7 mouse cellular contexts compared by ENCODE assay signal in the genomic region with DNA sequence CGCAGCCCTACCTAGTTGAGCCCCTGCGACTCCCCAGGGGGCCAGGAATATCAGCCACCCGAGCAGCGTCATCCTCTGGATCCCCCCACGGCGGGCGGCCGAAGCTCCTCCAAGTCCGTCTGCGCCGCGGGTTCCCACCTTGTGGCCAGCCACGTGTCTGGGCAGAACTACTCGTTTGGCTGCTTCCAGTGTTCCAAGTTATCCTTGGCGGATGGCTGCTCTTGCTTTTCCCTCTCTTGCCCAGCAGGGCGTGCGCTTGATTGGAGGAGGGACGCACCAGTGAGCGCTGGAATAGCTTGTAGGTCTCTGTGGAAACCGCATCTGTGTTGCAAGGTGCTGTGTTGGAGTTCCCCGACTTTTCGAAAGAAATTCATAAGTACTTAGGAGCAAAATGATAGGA. TPM values are rescaled to one million over a fixed set of nuclear protein-coding genes. Genes with fewer than 3 reads are reported as not detected.
DNase-seq lines count a peak whose midpoint lies in the region.

A gene (minus strand): TSS at position 279 of the 400 bp plus-strand sequence.

- H3K9me3 ChIP-seq in megakaryocyte, embryonic 14.5 days: no peaks in the 10 kb centered on the region

- intact Hi-C loops in left cerebral cortex, postnatal 10 days (cut with DNase I): no loop called here

- peak; percentile 75 to 91 for DNase-seq in adrenal gland, adult (ENCODE audit: inconsistent age in 2 of 2, low spot score in 1 of 2)
- peak; percentile 89 for DNase-seq in embryo, embryonic 10.5 days (ENCODE audit: low spot score)
- peak; percentile 76 for DNase-seq in gastrocnemius, postnatal 25 days
- DNase-seq in induced T-regulatory cell, adult 2 months (ENCODE audit: low read depth): peak; percentile 87
- DNase-seq in left cerebral cortex, postnatal 10 days (ENCODE audit: extremely low spot score in 1 of 2, low spot score in 2 of 2): peak; percentile 71 to 85
- peak; percentile 85 to 88 for DNase-seq in right cerebral cortex, postnatal 10 days (ENCODE audit: low spot score in 2 of 2)

- peaks cover 39% of the 10 kb centered on the region for H3K27me3 ChIP-seq in megakaryocyte, embryonic 14.5 days (replicated peaks)

- H3K4me3 ChIP-seq in megakaryocyte, embryonic 14.5 days (replicated peaks): peak within 1 kb of the TSS; percentile 90

- no peaks in the 10 kb centered on the region for H3K36me3 ChIP-seq in megakaryocyte, embryonic 14.5 days (replicated peaks; ENCODE audit: low read length)

- peaks cover 35% of the 10 kb centered on the region for H3K4me1 ChIP-seq in megakaryocyte, embryonic 14.5 days

RNA-seq across cellular contexts. Expression of the gene that starts here (rescaled TPM):
- total RNA-seq in gastrocnemius, postnatal 25 days (2021): 1 to 10 TPM in 1 of 2 experiments, under 1 TPM in 1; 0.59 to 1.0 TPM
- total RNA-seq in left cerebral cortex, postnatal 10 days (2021): 1 to 10 TPM; 2.0 to 2.2 TPM
- 0.38 TPM in 1 of 2 replicates, not detected in the other for polyA plus RNA-seq in megakaryocyte, embryonic 14.5 days (2012; ENCODE audit: insufficient read depth, low replicate concordance)

Comparison
In these comparisons a context has a peak if more than half of its experiments do, and no peak if none do; other contexts are left out.
1. Peak in every context shown above with its lines: DNase-seq and H3K4me3 ChIP-seq.